Mouse (Mus musculus): ENCODE measurements around the gene Tmem132b.

Gene Tmem132b

GRCm38 (mm10) chr5:125579153-125579552 is 47.6 kb downstream of the Tmem132b start:
- DNase-seq (ENCODE audit: low spot score): no peak

- no peak for DNase-seq (ENCODE audit: low spot score)
Measured at GRCm38 (mm10) chr5:125583298-125583697, 51.7 kb downstream of the Tmem132b start.

GRCm38 (mm10) chr5:125583836-125584235 is 52.3 kb downstream of the Tmem132b start:
- peak; percentile 55 for DNase-seq (ENCODE audit: low spot score)

- no peak for DNase-seq (ENCODE audit: low spot score)
Measured at GRCm38 (mm10) chr5:125585211-125585610, 53.6 kb downstream of the Tmem132b start.

GRCm38 (mm10) chr5:125588203-125588602 is 56.6 kb downstream of the Tmem132b start:
- no peak for DNase-seq (ENCODE audit: low spot score)

- peak; percentile 45 for DNase-seq (ENCODE audit: low spot score)
Measured at GRCm38 (mm10) chr5:125588876-125589667, 57.5 kb downstream of the Tmem132b start.

- DNase-seq (ENCODE audit: low spot score): no peak
Measured at GRCm38 (mm10) chr5:125598056-125598455, 66.5 kb downstream of the Tmem132b start.

GRCm38 (mm10) chr5:125607146-125607545 is 75.6 kb downstream of the Tmem132b start:
- DNase-seq (ENCODE audit: low spot score): no peak

- DNase-seq (ENCODE audit: low spot score): no peak
Measured at GRCm38 (mm10) chr5:125609968-125610367, 78.4 kb downstream of the Tmem132b start.

- no peak for DNase-seq (ENCODE audit: low spot score)
Measured at GRCm38 (mm10) chr5:125612460-125612859, 80.9 kb downstream of the Tmem132b start.

- DNase-seq (ENCODE audit: low spot score): no peak
Measured at GRCm38 (mm10) chr5:125613136-125613535, 81.6 kb downstream of the Tmem132b start.

- no peak for DNase-seq (ENCODE audit: low spot score)
Measured at GRCm38 (mm10) chr5:125614348-125614747, 82.8 kb downstream of the Tmem132b start.

- DNase-seq (ENCODE audit: low spot score): no peak
Measured at GRCm38 (mm10) chr5:125617050-125617449, 85.5 kb downstream of the Tmem132b start.

GRCm38 (mm10) chr5:125627816-125628348 is 96.3 kb downstream of the Tmem132b start:
- no peak for DNase-seq (ENCODE audit: low spot score)

GRCm38 (mm10) chr5:125634666-125635065 is 103.1 kb downstream of the Tmem132b start:
- no peak for DNase-seq (ENCODE audit: low spot score)

- DNase-seq (ENCODE audit: low spot score): no peak
Measured at GRCm38 (mm10) chr5:125640966-125641365, 109.4 kb downstream of the Tmem132b start.

GRCm38 (mm10) chr5:125641531-125642147 is 110.1 kb downstream of the Tmem132b start:
- no peak for DNase-seq (ENCODE audit: low spot score)

GRCm38 (mm10) chr5:125648236-125648635 is 116.7 kb downstream of the Tmem132b start:
- DNase-seq (ENCODE audit: low spot score): no peak

GRCm38 (mm10) chr5:125649982-125650381 is 118.4 kb downstream of the Tmem132b start:
- DNase-seq (ENCODE audit: low spot score): no peak

- no peak for DNase-seq (ENCODE audit: low spot score)
Measured at GRCm38 (mm10) chr5:125658101-125658500, 126.5 kb downstream of the Tmem132b start.

GRCm38 (mm10) chr5:125658959-125659749 is 127.6 kb downstream of the Tmem132b start:
- DNase-seq (ENCODE audit: low spot score): no peak

- no peak for DNase-seq (ENCODE audit: low spot score)
Measured at GRCm38 (mm10) chr5:125675623-125676022, 144.0 kb downstream of the Tmem132b start.
